Mouse (Mus musculus): Measurements from ENCODE around the gene Pnrc2.

Gene Pnrc2

DNA sequence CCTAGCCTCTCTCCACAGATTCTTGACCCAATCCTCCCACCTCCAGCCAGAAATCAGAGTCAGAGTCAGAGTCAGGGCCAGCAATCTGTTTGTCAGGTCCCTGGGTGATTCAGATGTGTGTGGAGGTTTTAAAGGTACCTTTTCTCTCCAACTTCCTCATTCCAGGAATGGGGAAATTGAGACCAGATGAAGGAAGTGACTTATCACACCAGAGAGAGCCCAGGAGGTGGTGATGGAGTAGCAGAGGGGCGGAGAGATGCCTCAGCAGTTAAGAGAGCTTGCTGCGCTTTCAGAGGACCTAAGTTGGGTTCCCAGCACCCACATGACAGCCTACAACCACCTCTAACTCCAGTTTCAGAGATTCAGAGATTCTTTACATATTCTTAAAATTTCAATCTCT, 17.9 kb upstream of the Pnrc2 start:
- no peak for DNase-seq (ENCODE audit: low spot score in 2 of 2)

DNA sequence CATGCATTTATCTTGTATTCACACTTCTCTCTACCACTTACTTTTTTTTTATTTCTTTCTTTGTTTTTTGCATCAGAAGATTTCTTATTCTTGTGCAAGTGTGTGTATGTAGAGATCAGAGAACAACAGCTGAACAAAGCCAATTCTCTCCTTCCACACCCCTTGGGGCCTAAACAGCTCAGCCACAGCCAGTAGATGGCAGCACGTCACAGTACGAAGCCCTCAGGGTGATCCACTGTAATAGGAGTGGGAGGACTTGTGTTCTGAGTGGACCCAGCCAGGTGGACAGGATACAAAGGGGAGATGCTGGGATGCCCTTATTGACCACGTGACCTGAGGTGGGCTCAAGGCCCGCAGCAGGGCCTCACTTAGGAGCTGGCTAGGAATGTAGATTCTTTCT, 16.2 kb upstream of the Pnrc2 start:
- DNase-seq (ENCODE audit: low spot score in 2 of 2): peak; percentile 54 to 73

DNA sequence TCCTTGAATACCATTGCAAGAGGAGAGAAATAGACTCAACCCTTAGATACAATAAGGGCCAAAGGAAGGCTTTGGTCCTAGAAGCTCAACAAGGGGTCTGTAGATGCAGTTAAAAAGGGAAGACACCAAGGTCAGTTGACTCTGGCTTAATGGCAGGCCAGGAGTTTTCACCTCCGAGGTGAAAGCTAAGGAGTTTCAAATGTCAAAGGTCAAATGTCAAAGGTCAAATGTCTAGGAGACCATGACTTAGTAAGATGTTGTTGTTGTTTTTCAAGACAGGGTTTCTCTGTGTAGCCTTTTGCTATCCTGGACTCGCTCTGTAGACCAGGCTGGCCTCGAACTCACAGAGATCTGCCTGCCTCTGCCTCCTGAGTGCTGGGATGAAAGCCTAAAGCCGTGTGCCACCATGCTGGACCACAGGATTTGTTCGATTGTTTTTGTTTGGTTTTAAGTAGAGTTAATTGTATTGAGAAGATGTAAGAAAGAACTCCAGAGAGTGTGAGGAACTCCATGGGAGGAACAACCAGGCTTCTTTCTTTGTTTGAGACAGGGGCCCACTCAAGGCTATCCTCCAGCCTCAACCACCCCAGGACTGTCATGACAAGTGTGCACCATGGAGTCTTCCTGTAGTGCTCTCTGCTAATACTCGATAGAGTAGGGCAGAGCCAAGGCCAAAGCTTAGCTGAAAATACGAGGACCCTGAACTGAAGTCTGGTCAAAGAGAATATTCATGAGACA, 15.7 kb upstream of the Pnrc2 start:
- no peak for DNase-seq (ENCODE audit: low spot score in 2 of 2)

DNA sequence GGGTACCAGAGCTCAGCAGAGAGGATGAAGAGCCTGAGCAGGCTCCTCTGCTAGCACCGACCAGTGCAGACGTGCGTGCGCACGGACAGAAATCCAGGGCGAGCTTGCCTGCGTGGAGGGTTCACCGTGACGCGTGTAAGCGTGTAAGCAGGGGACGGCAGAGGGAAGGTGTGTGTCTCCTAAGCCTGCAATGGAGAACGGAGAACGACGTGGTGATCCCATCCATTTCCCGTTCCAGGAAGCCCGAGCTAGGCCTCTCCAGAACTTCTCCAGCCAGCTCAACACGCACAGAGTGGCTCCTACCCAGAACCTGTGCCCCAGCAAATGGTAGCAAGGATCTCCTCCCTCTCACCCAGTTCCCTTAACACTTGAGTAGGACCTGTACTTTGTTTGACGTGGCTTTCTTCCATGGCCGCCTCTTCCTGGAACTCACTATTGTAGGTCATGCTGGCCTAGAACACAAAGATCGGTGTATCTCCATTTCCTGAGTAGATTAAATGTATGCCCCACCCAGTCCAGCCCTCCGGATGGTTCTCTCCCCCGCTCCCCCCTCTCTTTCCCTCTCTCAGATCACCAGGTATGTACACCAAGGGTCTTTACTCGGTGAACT, 14.9 kb upstream of the Pnrc2 start:
- DNase-seq (ENCODE audit: low spot score in 2 of 2): no peak

DNA sequence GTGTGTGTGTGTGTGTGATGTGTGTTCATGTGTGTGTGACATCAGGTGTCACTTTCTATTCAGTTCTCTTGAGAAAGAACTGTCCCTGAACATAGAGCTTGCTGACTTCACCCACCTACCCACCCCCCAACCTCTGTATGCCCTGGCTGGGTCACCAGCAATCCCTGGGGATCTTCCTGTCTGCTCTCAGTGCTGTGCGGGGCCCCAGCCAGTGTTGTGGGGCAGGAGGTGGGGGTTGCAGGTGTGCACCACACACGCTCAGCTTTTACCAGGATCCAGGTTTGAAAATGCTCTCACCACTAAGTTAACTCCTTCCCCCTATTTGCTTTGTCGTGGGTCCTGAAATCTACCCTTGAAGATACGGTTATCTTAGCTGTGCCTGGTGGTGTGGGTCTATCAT, 12.5 kb upstream of the Pnrc2 start:
- no peak for DNase-seq (ENCODE audit: low spot score in 2 of 2)

DNA sequence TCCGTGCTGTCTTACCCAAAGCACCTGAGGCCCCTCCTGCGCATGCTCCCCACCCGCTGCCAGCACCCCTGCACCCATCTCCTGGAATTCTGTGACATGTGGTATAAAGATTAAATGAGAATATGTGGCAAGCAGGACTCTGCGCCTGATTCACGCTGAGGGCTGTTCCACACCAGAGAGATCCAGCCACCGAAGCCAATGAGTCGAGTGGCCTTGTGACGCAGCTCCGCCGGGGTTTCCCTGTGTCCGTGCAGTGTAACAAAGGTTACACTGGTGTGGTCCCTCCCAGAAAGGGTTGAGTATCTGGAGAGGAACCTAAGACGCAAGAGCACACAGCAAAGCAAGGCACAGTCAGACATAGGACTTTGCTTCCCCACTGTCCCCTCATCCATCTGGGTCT, 12.0 kb upstream of the Pnrc2 start:
- DNase-seq (ENCODE audit: low spot score in 2 of 2): no peak

DNA sequence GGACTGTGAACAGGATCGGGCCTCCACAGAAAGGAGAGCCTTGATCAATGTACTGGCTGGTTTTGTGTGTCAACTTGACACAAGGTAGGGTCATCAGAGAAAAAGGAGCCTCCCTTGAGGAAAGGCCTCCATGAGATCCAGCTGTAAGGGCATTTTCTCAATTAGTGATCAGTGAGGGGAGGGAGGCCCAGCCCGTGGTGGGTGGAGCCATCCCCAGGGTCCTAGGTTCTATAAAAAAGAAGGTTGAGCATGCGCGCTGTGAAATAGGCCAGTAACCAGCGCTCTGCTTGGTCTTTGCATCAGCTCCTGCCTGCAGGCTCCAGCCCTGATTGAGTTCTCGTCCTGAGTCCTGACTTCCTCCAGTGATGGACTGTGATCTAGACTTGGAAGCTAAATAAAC, 10.9 kb upstream of the Pnrc2 start:
- DNase-seq (ENCODE audit: low spot score in 2 of 2): no peak

DNA sequence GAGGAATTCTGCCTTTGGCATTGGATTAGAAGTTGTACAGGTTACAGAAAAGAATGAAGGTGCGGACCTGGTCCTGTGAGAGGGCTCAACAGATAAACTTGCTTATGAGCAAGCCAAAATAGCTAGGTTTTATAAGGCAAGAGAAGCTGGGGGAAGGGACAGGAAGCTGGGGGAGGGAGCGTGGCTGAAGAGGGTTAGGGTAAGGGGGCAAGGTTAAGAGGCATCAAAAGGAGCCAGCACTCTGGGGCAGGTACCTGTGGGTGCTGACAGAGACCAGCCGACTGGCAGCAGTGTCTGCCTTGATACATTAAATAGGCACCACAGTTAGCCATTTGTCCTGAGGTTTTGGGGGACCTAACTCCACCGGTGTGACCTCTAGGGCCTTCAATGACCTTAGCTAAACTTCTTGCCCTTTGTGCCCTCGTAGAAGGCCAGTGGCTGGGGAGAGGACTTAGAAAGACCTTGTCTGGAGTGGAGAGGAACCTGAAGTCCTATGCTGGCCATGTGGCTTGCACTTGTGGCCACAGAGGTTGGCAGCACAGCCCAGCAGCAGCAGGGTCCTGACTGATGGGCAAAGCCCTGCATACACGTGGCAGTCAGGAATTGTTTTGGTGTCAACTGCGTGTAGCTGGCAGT, 10.3 kb upstream of the Pnrc2 start:
- no peak for DNase-seq (ENCODE audit: low spot score in 2 of 2)

DNA sequence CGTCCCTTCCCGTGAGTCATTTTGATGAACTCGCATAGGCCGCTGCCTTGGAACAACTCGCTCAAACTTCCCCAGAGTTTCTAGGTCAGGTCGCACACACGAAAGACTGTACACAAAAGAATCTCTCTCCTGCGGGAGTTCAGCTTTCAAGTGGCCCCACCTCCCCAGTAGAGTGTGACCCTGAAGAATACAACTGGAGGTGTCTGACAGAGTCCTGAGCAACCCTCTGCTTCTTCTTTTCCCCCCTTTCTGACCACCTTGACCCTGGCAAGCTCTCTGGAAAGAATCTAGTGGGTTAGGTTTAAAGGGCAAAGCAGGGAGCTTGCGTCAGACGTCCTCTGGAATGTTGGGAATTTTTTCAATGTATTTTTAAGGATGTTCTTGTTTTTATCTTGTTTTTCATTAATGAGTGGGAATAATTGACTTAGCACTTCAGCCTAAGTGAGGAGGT, 9.8 kb upstream of the Pnrc2 start:
- no peak for DNase-seq (ENCODE audit: low spot score in 2 of 2)

DNA sequence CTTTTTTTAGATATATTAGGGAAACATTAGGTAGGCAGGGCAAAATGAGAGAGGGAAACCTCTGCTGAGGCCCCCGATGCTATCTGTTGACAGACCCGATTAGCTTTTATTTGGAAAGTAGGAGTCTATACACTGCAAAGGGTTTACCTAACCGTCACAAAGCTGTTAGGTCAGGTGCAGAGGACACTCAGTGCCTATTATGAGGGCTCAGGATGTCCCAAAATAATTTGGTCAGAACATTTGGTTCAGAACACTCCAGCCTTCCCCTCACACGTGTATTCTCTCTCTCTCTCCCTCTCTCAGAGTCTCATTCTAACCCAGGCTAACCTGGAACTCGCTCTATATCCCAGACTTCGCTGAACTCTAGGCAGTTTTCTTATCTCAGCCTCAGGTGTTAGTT, 8.4 kb upstream of the Pnrc2 start:
- DNase-seq (ENCODE audit: low spot score in 2 of 2): no peak

DNA sequence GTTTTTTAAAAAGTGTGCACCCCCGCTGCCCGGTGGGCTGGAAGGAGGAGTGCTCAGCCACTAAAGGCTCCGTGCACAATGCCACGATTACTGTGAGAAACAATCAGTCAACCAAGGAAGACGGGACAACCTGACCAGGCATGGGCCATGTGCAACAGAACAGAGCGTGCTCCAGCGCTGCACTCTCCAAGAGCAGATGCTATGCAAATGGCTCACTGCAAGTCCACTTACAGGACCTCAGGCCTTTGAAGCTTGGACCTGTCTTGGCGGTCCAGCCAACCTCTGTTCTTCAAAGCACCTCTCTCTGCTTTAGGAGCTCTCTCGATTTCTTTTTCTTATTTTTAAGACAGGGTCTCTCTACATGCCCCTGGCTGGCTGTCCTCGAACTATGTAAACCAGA, 6.9 kb upstream of the Pnrc2 start:
- no peak for DNase-seq (ENCODE audit: low spot score in 2 of 2)

DNA sequence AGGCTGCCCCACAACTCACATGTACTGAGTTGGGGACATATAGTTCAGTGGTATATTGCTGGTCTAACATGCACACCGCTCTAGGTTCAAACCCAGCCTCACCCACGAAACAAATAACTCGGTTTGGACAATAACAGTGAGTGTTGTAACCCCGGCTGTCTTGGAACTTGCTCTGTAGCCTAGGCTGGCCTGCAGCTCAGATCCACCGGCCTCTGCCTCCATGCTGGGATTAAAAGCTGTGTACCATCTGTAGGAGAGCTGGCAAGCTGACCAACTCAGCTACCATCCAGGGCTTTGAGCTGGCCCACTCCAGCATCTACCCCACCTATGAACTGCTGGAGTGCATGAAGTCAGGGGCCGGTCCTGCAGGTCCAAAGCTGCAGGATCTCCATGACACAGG, 6.4 kb upstream of the Pnrc2 start:
- peak in 1 of 2 experiments; percentile 22 for DNase-seq (ENCODE audit: low spot score in 2 of 2)

DNA sequence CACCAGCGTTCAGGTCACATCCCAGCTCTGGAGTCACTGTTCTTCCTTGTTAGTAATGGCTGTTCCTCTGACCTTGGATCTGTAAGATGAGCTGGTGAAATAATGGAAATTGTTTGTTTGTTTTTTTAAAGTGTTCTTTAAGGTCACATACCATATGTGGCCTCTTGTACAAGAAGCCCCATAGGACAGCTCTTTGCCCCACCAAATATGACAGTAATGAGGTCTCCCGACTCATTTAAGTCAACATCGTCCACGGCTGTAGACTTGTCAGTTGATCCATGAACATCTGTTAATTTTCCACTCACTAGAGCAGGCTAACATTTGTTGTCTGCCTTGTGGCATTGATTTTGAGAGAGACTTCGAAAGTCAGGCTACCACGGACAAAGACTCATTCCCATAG, 5.4 kb upstream of the Pnrc2 start:
- DNase-seq (ENCODE audit: low spot score in 2 of 2): no peak

DNA sequence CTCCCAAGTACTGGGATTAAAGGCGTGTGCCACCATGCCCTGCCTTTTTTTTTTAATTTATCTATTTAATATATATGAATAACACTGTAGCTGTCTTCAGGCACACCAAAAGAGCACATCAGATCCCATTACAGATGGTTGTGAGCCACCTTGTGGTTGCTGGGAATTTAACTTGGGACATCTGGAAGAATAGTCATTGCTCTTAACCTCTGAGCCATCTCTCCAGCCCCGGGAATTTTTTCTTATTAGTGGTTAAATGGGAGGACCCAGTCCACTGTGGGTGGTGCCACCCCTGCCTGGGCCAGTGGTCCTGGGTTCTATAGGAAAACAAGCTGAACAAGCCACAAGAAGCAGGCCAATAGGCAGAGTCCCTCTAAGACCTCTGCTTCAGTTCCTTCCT, 4.1 kb upstream of the Pnrc2 start:
- peak in 1 of 2 experiments; percentile 43 for DNase-seq (ENCODE audit: low spot score in 2 of 2)

DNA sequence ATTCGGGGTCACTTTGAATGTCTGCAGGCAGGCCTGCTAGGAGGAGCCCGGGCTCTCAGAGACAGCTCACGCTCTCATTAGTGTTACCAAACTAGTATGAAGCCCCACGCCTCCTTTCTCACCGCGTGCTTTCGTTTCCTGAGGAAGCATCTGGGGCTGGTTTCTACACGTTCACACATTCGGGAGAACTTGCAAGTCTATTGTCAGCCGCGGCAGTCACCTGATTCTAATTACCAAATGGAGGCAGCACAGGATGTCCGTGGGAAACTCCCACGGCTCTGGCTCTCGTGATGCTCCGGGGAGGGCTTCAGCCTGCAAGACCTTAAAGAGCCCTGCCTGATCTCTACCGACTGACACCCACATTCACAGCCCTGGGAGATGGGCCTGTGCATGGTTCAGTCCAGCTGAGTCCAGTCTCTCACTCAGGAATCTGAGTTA, 3.0 kb upstream of the Pnrc2 start:
- DNase-seq (ENCODE audit: low spot score in 2 of 2): peak; percentile 77 to 87

DNA sequence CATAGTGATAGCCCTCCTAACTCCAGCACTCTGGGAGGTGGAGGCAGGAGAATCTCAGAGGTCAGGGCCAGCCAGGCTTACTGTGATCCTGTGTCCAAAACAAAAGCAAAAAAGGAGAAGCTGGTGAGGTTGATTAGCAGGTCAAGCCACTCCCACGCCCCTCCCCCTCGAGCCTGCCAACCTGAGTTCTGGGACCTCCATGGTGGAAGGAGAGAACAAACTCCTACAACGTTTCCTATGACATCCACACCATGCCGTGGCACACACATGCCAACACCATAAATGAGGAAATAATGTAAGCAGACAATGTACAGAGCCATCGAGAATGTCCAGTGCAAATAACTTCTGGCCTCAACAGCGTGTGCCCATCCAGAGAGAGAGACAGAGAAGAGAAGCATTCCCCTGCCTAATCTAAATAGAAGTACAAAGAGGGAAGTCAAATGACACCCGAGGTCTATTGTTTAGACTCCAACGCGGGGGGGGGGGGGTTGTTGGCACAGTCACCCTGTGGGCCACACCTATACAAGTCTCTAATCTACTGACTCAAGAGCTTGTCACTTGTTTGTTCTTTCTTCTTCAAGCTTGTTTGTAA, 2.4 kb upstream of the Pnrc2 start:
- DNase-seq (ENCODE audit: low spot score in 2 of 2): peak; percentile 69

DNA sequence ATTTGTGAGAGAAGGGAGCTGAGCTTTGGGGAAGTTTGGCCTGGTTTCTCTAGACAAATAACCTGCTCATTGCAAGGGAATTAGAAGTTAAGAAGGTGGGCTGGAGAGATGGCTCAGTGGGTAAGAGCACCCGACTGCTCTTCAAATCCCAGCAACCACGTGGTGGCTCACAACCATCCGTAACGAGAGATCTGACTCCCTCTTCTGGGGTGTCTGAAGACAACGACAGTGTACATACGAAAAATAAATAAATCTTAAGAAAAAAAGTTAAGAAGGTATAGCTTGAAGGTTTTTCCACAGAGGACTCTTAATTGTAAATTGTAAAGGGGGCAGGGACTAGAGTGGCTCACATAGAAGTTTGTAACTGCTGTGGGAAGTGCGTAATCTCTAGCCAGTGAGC, 1.9 kb upstream of the Pnrc2 start:
- peak in 1 of 2 experiments; percentile 45 for DNase-seq (ENCODE audit: low spot score in 2 of 2)

DNA sequence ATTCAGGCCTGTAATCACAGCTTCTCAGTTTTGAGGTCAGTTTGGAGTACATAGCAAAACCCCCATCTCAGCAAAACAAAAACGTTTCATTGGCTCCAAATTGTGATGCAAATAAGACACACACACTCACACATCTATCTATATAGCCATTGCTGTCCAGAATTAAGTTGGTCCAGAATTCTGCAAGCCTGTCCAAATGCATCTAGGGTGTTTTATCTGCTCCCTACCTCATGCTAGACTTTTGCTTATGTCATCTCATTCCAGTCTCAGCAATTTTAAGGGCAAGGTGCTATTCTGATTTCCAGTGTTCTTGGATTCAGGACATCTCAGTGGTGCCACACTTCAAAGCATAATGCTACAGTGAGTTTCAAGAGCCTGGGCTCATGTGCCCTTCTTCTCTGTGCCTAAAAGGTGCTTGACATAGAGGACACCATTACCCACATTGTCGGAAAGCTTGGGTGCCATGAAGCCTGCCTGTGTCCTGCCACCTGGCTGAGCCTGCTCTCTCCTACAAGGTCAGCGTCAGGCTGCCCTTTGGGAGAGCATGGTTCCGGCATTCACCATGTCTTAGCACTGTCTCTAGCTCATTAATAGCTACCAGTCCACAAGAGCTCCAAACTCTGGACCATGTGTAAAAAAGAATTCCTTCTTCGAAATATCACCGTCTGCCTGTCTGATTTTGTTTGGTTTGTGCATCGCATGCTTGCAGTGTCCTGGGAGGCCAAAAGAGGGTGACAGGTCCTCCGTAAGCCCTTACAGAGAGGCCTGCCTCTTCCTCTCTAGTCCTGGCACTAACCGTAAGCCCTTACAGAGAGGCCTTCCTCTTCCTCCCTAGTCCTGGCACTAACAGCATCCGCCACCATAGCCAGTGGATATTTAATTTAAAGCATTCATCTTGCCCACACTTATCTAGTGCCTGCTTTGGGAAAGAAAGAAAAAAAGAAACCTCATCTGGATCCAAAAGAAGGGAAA, 1.2 kb upstream of the Pnrc2 start:
- DNase-seq (ENCODE audit: low spot score in 2 of 2): peak in 1 of 2 experiments; percentile 28

DNA sequence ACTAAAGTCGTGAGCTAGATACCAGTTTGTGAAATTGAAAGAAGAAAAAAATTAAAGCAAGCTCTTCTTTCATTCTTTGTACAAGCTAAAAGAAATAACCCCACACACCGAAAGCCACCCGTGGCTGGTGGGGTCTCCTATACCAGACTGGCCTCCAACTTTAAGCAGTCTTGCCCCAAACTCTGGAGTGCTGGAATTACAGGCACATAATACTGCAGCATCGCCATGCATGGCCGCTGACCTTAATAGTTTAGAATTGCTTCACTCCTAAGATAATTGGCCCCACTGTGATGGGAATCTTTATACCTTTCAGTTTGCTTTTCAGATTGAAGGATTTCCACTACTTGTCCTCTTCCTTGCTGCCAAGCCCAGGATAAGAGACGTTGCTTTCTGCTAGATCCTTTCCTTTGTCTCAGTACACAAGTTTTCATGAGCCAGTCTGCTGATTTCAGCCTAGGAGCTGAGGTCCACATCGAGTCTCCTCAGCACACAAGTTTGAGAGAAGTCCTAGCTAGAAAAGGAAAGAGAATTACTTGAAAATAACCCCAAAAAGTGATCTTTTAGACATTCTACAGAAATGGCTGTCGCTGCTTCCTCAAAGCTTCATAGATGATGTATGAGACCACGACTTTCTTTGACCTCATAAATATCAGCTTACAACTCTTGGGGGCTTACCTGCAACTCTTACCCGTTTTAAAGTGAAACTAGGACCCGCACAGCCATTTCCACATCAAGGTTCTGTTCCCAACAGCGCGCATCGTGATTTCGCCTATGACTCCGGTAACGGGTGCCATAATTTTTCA, 860 bp downstream of the Pnrc2 start:
- no peak for DNase-seq (ENCODE audit: low spot score in 2 of 2)

DNA sequence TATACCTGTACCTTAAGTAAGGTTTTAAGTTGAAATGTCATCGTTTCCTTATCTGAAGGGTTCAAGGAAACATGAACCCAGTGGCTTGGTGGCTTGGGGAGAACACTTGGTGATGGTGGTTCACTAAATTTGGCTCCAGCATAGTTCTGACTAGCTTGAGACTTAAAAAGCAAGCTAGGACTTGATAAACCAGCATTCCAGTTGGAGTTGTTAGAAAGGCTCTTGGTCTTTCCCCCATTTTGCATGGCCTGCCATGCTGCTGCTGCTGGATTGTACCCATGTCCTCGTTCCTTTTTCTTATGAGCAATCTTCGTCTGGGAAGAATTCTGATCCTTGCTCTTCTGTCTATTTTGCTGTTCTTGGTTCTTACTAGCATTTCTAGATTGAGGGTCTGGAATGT, 1.6 kb downstream of the Pnrc2 start:
- DNase-seq (ENCODE audit: low spot score in 2 of 2): no peak

All from right cerebral cortex, postnatal 10 days (tissue).